Mouse (Mus musculus) ES-Bruce4 (cell line): ENCODE results near the gene Gm20661.
"Not testable (repeated sequence)": the region's sequence is repeated elsewhere in the genome, so short reads cannot be mapped to it uniquely, and the experiment has no call there.

Experiments used
- CTCF ChIP-seq: IDR thresholded peaks from one replicate; pipeline ENCODE4 v1.8.1; 2011; ENCODE audit warnings: low read depth, low read length
- EP300 ChIP-seq: IDR thresholded peaks from 2 replicates; pipeline ENCODE4 v1.6.1; 2011; ENCODE audit warnings: low read depth, low read length; ENCODE audit not compliant: insufficient read depth
- POLR2A ChIP-seq: IDR thresholded peaks from one replicate; pipeline ENCODE4 v1.8.1; 2011; ENCODE audit warnings: low read length; ENCODE audit not compliant: insufficient read depth

DNA sequence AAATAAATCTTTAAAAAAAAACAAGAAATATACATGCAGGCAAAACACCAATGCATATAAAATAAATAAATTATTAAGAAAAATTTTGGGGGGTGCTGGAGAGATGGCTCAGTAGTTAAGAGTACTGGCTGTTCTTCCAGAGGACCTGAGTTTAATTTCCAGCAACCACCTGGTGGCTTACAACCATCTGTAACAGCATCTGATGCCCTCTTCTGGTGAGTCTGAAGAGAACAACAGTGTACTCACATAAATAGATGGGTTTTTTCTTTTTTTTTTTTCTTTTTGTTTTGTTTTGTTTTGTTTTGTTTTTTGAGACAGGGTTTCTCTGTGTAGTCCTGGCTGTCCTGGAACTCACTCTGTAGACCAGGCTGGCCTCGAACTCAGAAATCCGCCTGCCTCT is 30.7 kb downstream of the Gm20661 start:
- not testable (repeated sequence) for TF ChIP-seq POLR2A, CTCF, EP300
